Mouse (Mus musculus): ENCODE results near the gene Uqcrc2.

Uqcrc2 gene

GRCm38 (mm10) chr7:120690634-120691033, 55.7 kb downstream of the Uqcrc2 start:
- peak; percentile 26 for DNase-seq (ENCODE audit: low spot score)

GRCm38 (mm10) chr7:120693831-120694375, 58.9 kb downstream of the Uqcrc2 start:
- DNase-seq (ENCODE audit: low spot score), result peak; percentile 50

- no peak for DNase-seq (ENCODE audit: low spot score)
These were observed 60.2 kb downstream of the Uqcrc2 start for GRCm38 (mm10) chr7:120695196-120695595.

GRCm38 (mm10) chr7:120695641-120696040, 60.7 kb downstream of the Uqcrc2 start:
- DNase-seq (ENCODE audit: low spot score), result no peak

- DNase-seq (ENCODE audit: low spot score), result no peak
These were observed 61.4 kb downstream of the Uqcrc2 start for GRCm38 (mm10) chr7:120696331-120696730.

GRCm38 (mm10) chr7:120699586-120699985, 64.6 kb downstream of the Uqcrc2 start:
- peak; percentile 45 for DNase-seq (ENCODE audit: low spot score)

- no peak for DNase-seq (ENCODE audit: low spot score)
These were observed 68.9 kb downstream of the Uqcrc2 start for GRCm38 (mm10) chr7:120703888-120704287.
